ENCODE assay signal across 14 mouse cellular contexts in the genomic region with DNA sequence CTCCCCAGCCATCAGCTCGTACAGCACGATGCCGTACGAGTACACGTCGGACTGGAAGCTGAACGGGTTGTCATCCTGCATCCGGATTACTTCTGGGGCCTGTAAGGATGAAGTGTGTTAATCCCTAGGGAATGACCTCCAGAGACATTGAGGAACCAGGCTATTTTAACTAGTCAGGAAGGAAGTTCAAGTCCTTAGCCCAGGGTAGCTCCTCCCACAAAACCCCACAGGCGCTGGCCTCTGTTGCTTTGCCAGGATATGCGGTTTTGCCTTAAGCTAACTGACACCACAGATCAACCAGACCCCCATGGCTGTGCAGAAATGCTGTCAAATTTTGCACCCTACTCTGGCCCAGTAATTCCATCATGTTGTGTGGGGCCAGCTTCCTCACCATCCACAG. TPM values are rescaled to one million over a fixed set of nuclear protein-coding genes. Genes with fewer than 3 reads are reported as not detected.
DNase-seq lines count a peak whose midpoint lies in the region; ATAC-seq and TF ChIP-seq lines count a peak whose summit lies in the region.
"Had no signal": no experiment of that assay in that cellular context is flagged by ENCODE, and none has a peak within 500 bp of the region (broad histone marks: within the 10 kb centered on the region; RNA-seq: fewer than 3 reads in every experiment).

No protein-coding gene starts in this region.

- no peak overlapping the region for H3K4me3 ChIP-seq in gastrocnemius, adult 2 months
- H3K4me3 ChIP-seq in kidney, embryonic 15.5 days (replicated peaks), result no peak overlapping the region
- H3K4me3 ChIP-seq in midbrain, embryonic 10.5 days, result no peak overlapping the region
- H3K4me3 ChIP-seq: limb, embryonic 13.5 days had no signal

- ATAC-seq in activated CD4-positive, CD25-positive, alpha-beta regulatory T cell, adult 4 months, result peak; percentile 36
- ATAC-seq in kidney, embryonic 15.5 days (replicated peaks; ENCODE audit: low FRiP score), result 0 out of 2 replicates have a peak, but pooled peaks have one; percentile 36
- ATAC-seq: intestine, embryonic 16.5 days had no signal

- intact Hi-C loops in gastrocnemius, adult 2 months (cut with DNase I), result no loop called here

- no peaks in the 10 kb centered on the region for H3K27me3 ChIP-seq in kidney, embryonic 15.5 days
- H3K27me3 ChIP-seq in midbrain, embryonic 10.5 days (ENCODE audit: low read depth, poor library complexity, severe bottlenecking), result no peaks in the 10 kb centered on the region
- H3K27me3 ChIP-seq: limb, embryonic 13.5 days had no signal

- no peak overlapping the region for H3K9ac ChIP-seq in kidney, embryonic 15.5 days
- H3K9ac ChIP-seq: limb, embryonic 13.5 days had no signal

- H3K9me3 ChIP-seq in kidney, embryonic 15.5 days (replicated peaks), result no peaks in the 10 kb centered on the region
- no peaks in the 10 kb centered on the region for H3K9me3 ChIP-seq in midbrain, embryonic 10.5 days (replicated peaks)
- H3K9me3 ChIP-seq: limb, embryonic 13.5 days had no signal

- no peak overlapping the region for H3K4me2 ChIP-seq in kidney, embryonic 15.5 days
- H3K4me2 ChIP-seq: limb, embryonic 13.5 days; midbrain, embryonic 11.5 days had no signal

- H3K4me1 ChIP-seq in kidney, embryonic 15.5 days, result no peaks in the 10 kb centered on the region
- H3K4me1 ChIP-seq in midbrain, embryonic 10.5 days, result no peaks in the 10 kb centered on the region
- H3K4me1 ChIP-seq: limb, embryonic 13.5 days had no signal

- no peak for TF ChIP-seq CTCF in gastrocnemius, adult 2 months (IDR thresholded peaks at IDR 0.05)

- DNase-seq in gastrocnemius, adult 2 months, result no peak
- DNase-seq in gastrocnemius, adult 8-10 months (ENCODE audit: low spot score in 2 of 2), result no peak
- peak; percentile 38 for DNase-seq in naive thymus-derived CD4-positive, alpha-beta T cell, adult 2 months (ENCODE audit: low read depth)
- DNase-seq in left cerebral cortex, adult 8-10 months (ENCODE audit: low spot score in 2 of 2), result no peak
- no peak for DNase-seq in layer of hippocampus, adult 9-11 months
- no peak for DNase-seq in midbrain, embryonic 10.5 days (ENCODE audit: low spot score)
- DNase-seq: embryo, embryonic 11 days; gastrocnemius, postnatal 36 days had no signal

- H3K27ac ChIP-seq in gastrocnemius, adult 2 months, result peak overlapping the region; percentile 43; the same call in 1 of the 2 replicates
- no peak overlapping the region for H3K27ac ChIP-seq in kidney, embryonic 15.5 days
- no peak overlapping the region for H3K27ac ChIP-seq in midbrain, embryonic 10.5 days (replicated peaks)
- H3K27ac ChIP-seq: limb, embryonic 13.5 days had no signal

- H3K36me3 ChIP-seq in kidney, embryonic 15.5 days, result peaks cover 99% of the 10 kb centered on the region
- peaks cover 100% of the 10 kb centered on the region for H3K36me3 ChIP-seq in midbrain, embryonic 10.5 days

- 72% methylated on average over 10 of the region's 10 CpGs for WGBS in kidney, embryonic 15.5 days
- WGBS in midbrain, embryonic 10.5 days, result 85% methylated on average over 10 of the region's 10 CpGs

RNA-seq across cellular contexts. Expression of a gene that starts 18.1 kb away (rescaled TPM):
- total RNA-seq in gastrocnemius, adult 2 months (2021), result 10 to 100 TPM; 45.9 to 52.0 TPM
- total RNA-seq in gastrocnemius, adult 8-10 months (2022), result 10 to 100 TPM; 48.7 to 54.8 (median 53.0) TPM
- 10 to 100 TPM; 23.3 to 29.6 TPM for polyA plus RNA-seq in activated CD4-positive, CD25-positive, alpha-beta regulatory T cell, adult 4 months (2017; shearing (Covaris generic))
- polyA plus RNA-seq in kidney, embryonic 15.5 days (2015; fragmentation: Nextera tagmentation; extraction: Ambion mirVana), result 27.6 and 28.2 TPM in 2 replicates
- 10 to 100 TPM; 31.4 to 40.9 (median 38.4) TPM for total RNA-seq in left cerebral cortex, adult 8-10 months (2022)
- polyA plus RNA-seq in midbrain, embryonic 10.5 days (2016; fragmentation: Nextera tagmentation; extraction: Ambion mirVana), result 25.7 and 30.0 TPM in 2 replicates

RNA-seq across cellular contexts. Expression of a gene that starts 27.4 kb away (rescaled TPM):
- total RNA-seq in gastrocnemius, adult 2 months (2021), result under 1 TPM in 1 of 2 experiments, not detected in 1; 0.15 TPM
- total RNA-seq in gastrocnemius, adult 8-10 months (2022), result not detected
- under 1 TPM; 0.19 to 0.40 TPM for polyA plus RNA-seq in activated CD4-positive, CD25-positive, alpha-beta regulatory T cell, adult 4 months (2017; shearing (Covaris generic))
- 3.5 and 4.2 TPM in 2 replicates for polyA plus RNA-seq in kidney, embryonic 15.5 days (2015; fragmentation: Nextera tagmentation; extraction: Ambion mirVana)
- total RNA-seq in left cerebral cortex, adult 8-10 months (2022), result not detected
- 0.10 and 0.15 TPM in 2 replicates for polyA plus RNA-seq in midbrain, embryonic 10.5 days (2016; fragmentation: Nextera tagmentation; extraction: Ambion mirVana)
- total RNA-seq: neutrophil, adult 5-6 weeks had no signal

RNA-seq across cellular contexts. Expression of a gene that starts 56.6 kb away (rescaled TPM):
- total RNA-seq in gastrocnemius, adult 2 months (2021), result 100 to 1,000 TPM; 129 to 136 TPM
- 100 to 1,000 TPM; 113 to 132 (median 118) TPM for total RNA-seq in gastrocnemius, adult 8-10 months (2022)
- 10 to 100 TPM; 38.6 to 48.2 TPM for polyA plus RNA-seq in activated CD4-positive, CD25-positive, alpha-beta regulatory T cell, adult 4 months (2017; shearing (Covaris generic))
- polyA plus RNA-seq in kidney, embryonic 15.5 days (2015; fragmentation: Nextera tagmentation; extraction: Ambion mirVana), result 87.0 and 94.9 TPM in 2 replicates
- total RNA-seq in left cerebral cortex, adult 8-10 months (2022), result 10 to 100 TPM; 73.9 to 78.0 (median 76.5) TPM
- polyA plus RNA-seq in midbrain, embryonic 10.5 days (2016; fragmentation: Nextera tagmentation; extraction: Ambion mirVana), result 114 and 123 TPM in 2 replicates
